Mouse (Mus musculus): ENCODE data around the gene Ly6g5b. TPM values are rescaled to one million over a fixed set of nuclear protein-coding genes. Genes with fewer than 3 reads are reported as not detected.

Ly6g5b gene
- polyA plus RNA-seq, 1 experiment from 2014 or later = 0.45 TPM

Other genes with a start within 250 kb of the Ly6g5b start
- 1.7 and 2.1 TPM in 2 replicates for gene Zbtb12, start 235.9 kb downstream of the Ly6g5b start, polyA plus RNA-seq (2014; fragmentation: Nextera tagmentation; extraction: Ambion mirVana)
- not detected in 2 replicates for gene Gm20547, start 233.4 kb downstream of the Ly6g5b start, polyA plus RNA-seq (2014; fragmentation: Nextera tagmentation; extraction: Ambion mirVana)
- gene C2, start 217.2 kb downstream of the Ly6g5b start, polyA plus RNA-seq (2014; fragmentation: Nextera tagmentation; extraction: Ambion mirVana) = 0.57 and 0.86 TPM in 2 replicates
- 62.7 and 70.3 TPM in 2 replicates for gene Ehmt2, start 217.0 kb downstream of the Ly6g5b start, polyA plus RNA-seq (2014; fragmentation: Nextera tagmentation; extraction: Ambion mirVana)
- not detected in 2 replicates for gene Slc44a4, start 201.0 kb downstream of the Ly6g5b start, polyA plus RNA-seq (2014; fragmentation: Nextera tagmentation; extraction: Ambion mirVana)
- 16.4 and 16.8 TPM in 2 replicates for gene Neu1, start 184.2 kb downstream of the Ly6g5b start, polyA plus RNA-seq (2014; fragmentation: Nextera tagmentation; extraction: Ambion mirVana)
- 0.13 and 0.37 TPM in 2 replicates for gene Hspa1b, start 156.2 kb downstream of the Ly6g5b start, polyA plus RNA-seq (2014; fragmentation: Nextera tagmentation; extraction: Ambion mirVana)
- not detected in 2 replicates for gene Gm20481, start 145.5 kb downstream of the Ly6g5b start, polyA plus RNA-seq (2014; fragmentation: Nextera tagmentation; extraction: Ambion mirVana)
- gene Hspa1a, start 143.3 kb downstream of the Ly6g5b start, polyA plus RNA-seq (2014; fragmentation: Nextera tagmentation; extraction: Ambion mirVana) = 1.1 and 1.9 TPM in 2 replicates
- 1.8 and 2.0 TPM in 2 replicates for gene Hspa1l, start 142.7 kb downstream of the Ly6g5b start, polyA plus RNA-seq (2014; fragmentation: Nextera tagmentation; extraction: Ambion mirVana)
- 209 and 211 TPM in 2 replicates for gene Lsm2, start 133.6 kb downstream of the Ly6g5b start, polyA plus RNA-seq (2014; fragmentation: Nextera tagmentation; extraction: Ambion mirVana)
- gene Vars, start 114.4 kb downstream of the Ly6g5b start, polyA plus RNA-seq (2014; fragmentation: Nextera tagmentation; extraction: Ambion mirVana) = 109 and 114 TPM in 2 replicates
- 0.08 TPM in 1 of 2 replicates, not detected in the other for gene Vwa7, start 98.8 kb downstream of the Ly6g5b start, polyA plus RNA-seq (2014; fragmentation: Nextera tagmentation; extraction: Ambion mirVana)
- gene Sapcd1, start 87.4 kb downstream of the Ly6g5b start, polyA plus RNA-seq (2014; fragmentation: Nextera tagmentation; extraction: Ambion mirVana) = 3.9 and 5.2 TPM in 2 replicates
- gene Msh5, start 68.7 kb downstream of the Ly6g5b start, polyA plus RNA-seq (2014; fragmentation: Nextera tagmentation; extraction: Ambion mirVana) = 4.1 and 6.2 TPM in 2 replicates
- 82.8 and 89.7 TPM in 2 replicates for gene Clic1, start 65.5 kb downstream of the Ly6g5b start, polyA plus RNA-seq (2014; fragmentation: Nextera tagmentation; extraction: Ambion mirVana)
- gene Ddah2, start 56.4 kb downstream of the Ly6g5b start, polyA plus RNA-seq (2014; fragmentation: Nextera tagmentation; extraction: Ambion mirVana) = 638 and 659 TPM in 2 replicates
- 0.43 TPM in 1 of 2 replicates, not detected in the other for gene Ly6g6c, start 50.0 kb downstream of the Ly6g5b start, polyA plus RNA-seq (2014; fragmentation: Nextera tagmentation; extraction: Ambion mirVana)
- 1.5 and 2.0 TPM in 2 replicates for gene Mpig6b, start 49.2 kb downstream of the Ly6g5b start, polyA plus RNA-seq (2014; fragmentation: Nextera tagmentation; extraction: Ambion mirVana)
- gene Ly6g6e, start 38.5 kb downstream of the Ly6g5b start, polyA plus RNA-seq (2014; fragmentation: Nextera tagmentation; extraction: Ambion mirVana) = 0.39 and 0.46 TPM in 2 replicates
- 1.0 and 3.2 TPM in 2 replicates for gene Ly6g6d, start 37.4 kb downstream of the Ly6g5b start, polyA plus RNA-seq (2014; fragmentation: Nextera tagmentation; extraction: Ambion mirVana)
- 1.3 and 1.4 TPM in 2 replicates for gene Ly6g6f, start 29.8 kb downstream of the Ly6g5b start, polyA plus RNA-seq (2014; fragmentation: Nextera tagmentation; extraction: Ambion mirVana)
- 50.5 and 59.9 TPM in 2 replicates for gene Abhd16a, start 26.2 kb downstream of the Ly6g5b start, polyA plus RNA-seq (2014; fragmentation: Nextera tagmentation; extraction: Ambion mirVana)
- gene Ly6g5c, start 7.1 kb downstream of the Ly6g5b start, polyA plus RNA-seq (2014; fragmentation: Nextera tagmentation; extraction: Ambion mirVana) = not detected in 2 replicates
- gene Gpank1, start 6.0 kb upstream of the Ly6g5b start, polyA plus RNA-seq (2014; fragmentation: Nextera tagmentation; extraction: Ambion mirVana) = 26.1 and 28.9 TPM in 2 replicates
- gene Csnk2b, start 6.6 kb upstream of the Ly6g5b start, polyA plus RNA-seq (2014; fragmentation: Nextera tagmentation; extraction: Ambion mirVana) = 303 and 319 TPM in 2 replicates
- 7.0 and 7.6 TPM in 2 replicates for gene D17H6S53E, start 10.9 kb upstream of the Ly6g5b start, polyA plus RNA-seq (2014; fragmentation: Nextera tagmentation; extraction: Ambion mirVana)
- gene Apom, start 16.6 kb upstream of the Ly6g5b start, polyA plus RNA-seq (2014; fragmentation: Nextera tagmentation; extraction: Ambion mirVana) = 0.81 and 0.93 TPM in 2 replicates
- 99.4 and 105 TPM in 2 replicates for gene Bag6, start 19.8 kb upstream of the Ly6g5b start, polyA plus RNA-seq (2014; fragmentation: Nextera tagmentation; extraction: Ambion mirVana)
- gene Prrc2a, start 49.5 kb upstream of the Ly6g5b start, polyA plus RNA-seq (2014; fragmentation: Nextera tagmentation; extraction: Ambion mirVana) = 185 and 194 TPM in 2 replicates
- 4.1 and 6.7 TPM in 2 replicates for gene Aif1, start 60.6 kb upstream of the Ly6g5b start, polyA plus RNA-seq (2014; fragmentation: Nextera tagmentation; extraction: Ambion mirVana)
- gene Lst1, start 73.0 kb upstream of the Ly6g5b start, polyA plus RNA-seq (2014; fragmentation: Nextera tagmentation; extraction: Ambion mirVana) = 5.8 and 9.1 TPM in 2 replicates
- 0.27 TPM in 1 of 2 replicates, not detected in the other for gene Ltb, start 79.0 kb upstream of the Ly6g5b start, polyA plus RNA-seq (2014; fragmentation: Nextera tagmentation; extraction: Ambion mirVana)
- 0.16 TPM in 1 of 2 replicates, not detected in the other for gene Tnf, start 86.6 kb upstream of the Ly6g5b start, polyA plus RNA-seq (2014; fragmentation: Nextera tagmentation; extraction: Ambion mirVana)
- 0.28 TPM in 1 of 2 replicates, not detected in the other for gene Lta, start 89.9 kb upstream of the Ly6g5b start, polyA plus RNA-seq (2014; fragmentation: Nextera tagmentation; extraction: Ambion mirVana)
- 0.50 TPM in 1 of 2 replicates, not detected in the other for gene Gm16181, start 105.4 kb upstream of the Ly6g5b start, polyA plus RNA-seq (2014; fragmentation: Nextera tagmentation; extraction: Ambion mirVana)
- gene Atp6v1g2, start 118.2 kb upstream of the Ly6g5b start, polyA plus RNA-seq (2014; fragmentation: Nextera tagmentation; extraction: Ambion mirVana) = 14.1 and 16.8 TPM in 2 replicates
- 4.7 and 5.0 TPM in 2 replicates for gene Nfkbil1, start 120.4 kb upstream of the Ly6g5b start, polyA plus RNA-seq (2014; fragmentation: Nextera tagmentation; extraction: Ambion mirVana)
- 634 and 672 TPM in 2 replicates for gene Ddx39b, start 126.3 kb upstream of the Ly6g5b start, polyA plus RNA-seq (2014; fragmentation: Nextera tagmentation; extraction: Ambion mirVana)
- 47.9 and 56.5 TPM in 2 replicates for gene H2-D1, start 147.3 kb upstream of the Ly6g5b start, polyA plus RNA-seq (2014; fragmentation: Nextera tagmentation; extraction: Ambion mirVana)
- gene H2-Q1, start 205.0 kb upstream of the Ly6g5b start, polyA plus RNA-seq (2014; fragmentation: Nextera tagmentation; extraction: Ambion mirVana) = not detected in 2 replicates
- gene H2-Q2, start 226.8 kb upstream of the Ly6g5b start, polyA plus RNA-seq (2014; fragmentation: Nextera tagmentation; extraction: Ambion mirVana) = 1.3 TPM in 1 of 2 replicates, not detected in the other